Mouse (Mus musculus): ENCODE measurements around the gene Cyb5r3. TPM values are rescaled to one million over a fixed set of nuclear protein-coding genes. Genes with fewer than 3 reads are reported as not detected.

Cyb5r3 gene
- total RNA-seq, 2 experiments from 2014 or later, result 27.8 to 48.7 TPM

- no peak for ATAC-seq (replicated peaks; ENCODE audit: poor library complexity, severe bottlenecking)
These were observed 60.5 kb downstream of the Cyb5r3 start for GRCm38 (mm10) chr15:83111874-83112273.

DNA sequence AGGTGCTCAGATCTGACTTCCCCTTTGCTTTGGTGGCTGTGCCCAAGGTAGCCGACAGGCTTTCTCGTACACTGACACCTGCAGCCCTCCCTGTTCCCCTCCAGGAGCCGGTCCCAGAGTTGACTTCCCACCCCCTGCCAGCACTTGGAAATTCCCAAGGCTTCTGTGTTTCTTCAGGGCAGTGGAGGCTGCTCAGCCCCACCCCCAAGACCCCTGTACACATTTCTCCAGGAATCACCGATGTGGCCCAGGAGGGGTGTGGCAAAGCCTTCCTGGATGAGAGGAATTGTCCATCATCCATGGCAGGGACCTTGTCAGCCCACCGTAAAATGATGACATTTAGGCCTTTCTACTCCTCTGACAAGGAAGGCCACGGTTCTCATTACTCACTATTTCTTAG is 61.1 kb downstream of the Cyb5r3 start:
- no peak for ATAC-seq (replicated peaks; ENCODE audit: poor library complexity, severe bottlenecking)

DNA sequence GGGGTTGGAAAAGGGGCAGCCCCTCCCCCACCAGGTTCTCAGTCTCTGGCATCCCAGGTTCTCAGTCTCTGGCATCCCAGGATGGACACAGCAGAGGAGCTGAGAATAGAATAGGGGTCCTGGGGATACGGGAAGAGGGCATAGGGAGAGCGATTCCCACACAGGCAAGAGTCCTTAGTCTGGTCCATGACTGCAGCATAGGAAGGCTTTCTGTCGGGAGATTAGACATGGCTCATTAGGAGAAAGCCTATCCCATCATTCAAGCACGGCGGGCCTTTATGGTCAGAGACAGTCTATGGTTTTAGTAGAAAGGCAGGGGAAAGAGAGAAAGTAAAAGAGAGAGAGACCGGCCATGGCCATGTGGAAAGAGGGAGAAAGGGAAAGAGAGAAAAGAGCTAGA is 64.6 kb downstream of the Cyb5r3 start:
- ATAC-seq (replicated peaks; ENCODE audit: poor library complexity, severe bottlenecking), result no peak

GRCm38 (mm10) chr15:83106426-83106825 is 66.0 kb downstream of the Cyb5r3 start:
- no peak for ATAC-seq (replicated peaks; ENCODE audit: poor library complexity, severe bottlenecking)

Other genes starting within 250 kb of the Cyb5r3 start
- 52.2 and 56.9 TPM in 2 replicates for gene Tcf20, start 184.7 kb downstream of the Cyb5r3 start, total RNA-seq (2014; fragmentation: Nextera tagmentation)
- gene Tcf20, start 184.7 kb downstream of the Cyb5r3 start, total RNA-seq (2017), result 76.8 and 81.2 TPM in 2 replicates
- 60.7 and 62.4 TPM in 2 replicates for gene Nfam1, start 139.3 kb downstream of the Cyb5r3 start, total RNA-seq (2014; fragmentation: Nextera tagmentation)
- 45.3 and 52.8 TPM in 2 replicates for gene Nfam1, start 139.3 kb downstream of the Cyb5r3 start, total RNA-seq (2017)
- gene Serhl, start 83.1 kb downstream of the Cyb5r3 start, total RNA-seq (2014; fragmentation: Nextera tagmentation), result 48.6 and 66.5 TPM in 2 replicates
- 28.0 and 39.1 TPM in 2 replicates for gene Serhl, start 83.1 kb downstream of the Cyb5r3 start, total RNA-seq (2017)
- 26.9 and 35.9 TPM in 2 replicates for gene Rrp7a, start 49.8 kb downstream of the Cyb5r3 start, total RNA-seq (2014; fragmentation: Nextera tagmentation)
- gene Rrp7a, start 49.8 kb downstream of the Cyb5r3 start, total RNA-seq (2017), result 50.0 and 88.6 TPM in 2 replicates
- gene Poldip3, start 23.2 kb downstream of the Cyb5r3 start, total RNA-seq (2014; fragmentation: Nextera tagmentation), result 56.1 and 72.5 TPM in 2 replicates
- gene Poldip3, start 23.2 kb downstream of the Cyb5r3 start, total RNA-seq (2017), result 78.7 and 81.9 TPM in 2 replicates
- gene A4galt, start 79.2 kb upstream of the Cyb5r3 start, total RNA-seq (2014; fragmentation: Nextera tagmentation), result not detected in 2 replicates
- gene A4galt, start 79.2 kb upstream of the Cyb5r3 start, total RNA-seq (2017), result not detected in 2 replicates
- 14.9 and 27.9 TPM in 2 replicates for gene Arfgap3, start 177.7 kb upstream of the Cyb5r3 start, total RNA-seq (2014; fragmentation: Nextera tagmentation)
- 26.0 and 26.6 TPM in 2 replicates for gene Arfgap3, start 177.7 kb upstream of the Cyb5r3 start, total RNA-seq (2017)